Mouse (Mus musculus) bone marrow, adult 2 months (tissue): ENCODE results near the gene Bdh1. TPM values are rescaled to one million over a fixed set of nuclear protein-coding genes. Genes with fewer than 3 reads are reported as not detected.
"Not testable (repeated sequence)": the region's sequence is repeated elsewhere in the genome, so short reads cannot be mapped to it uniquely, and the experiment has no call there.

Source experiments
- H3K27ac ChIP-seq: fragments of 200-500 bp; 2 replicates; pipeline ENCODE4 v1.5.1; 2012; ENCODE audit warnings: low read depth, mild to moderate bottlenecking, control low read depth, inconsistent platforms, low read length; ENCODE audit not compliant: control insufficient read depth, poor library complexity, insufficient read depth
- H3K4me1 ChIP-seq: fragments of 200-500 bp; 2 replicates; pipeline ENCODE4 v1.6.1; 2011; ENCODE audit warnings: low read length; ENCODE audit not compliant: control insufficient read depth, insufficient read depth
- H3K4me3 ChIP-seq: fragments of 200-500 bp; replicated peaks from 2 replicates; pipeline ENCODE3; 2011; ENCODE audit warnings: mild to moderate bottlenecking, low read depth, low read length, control low read depth; ENCODE audit not compliant: control insufficient read depth
- CTCF ChIP-seq: fragments of 200-500 bp; IDR thresholded peaks from 2 replicates; pipeline ENCODE4 v1.5.1; 2011; ENCODE audit warnings: low read length, control low read depth; ENCODE audit not compliant: control insufficient read depth, insufficient read depth
- POLR2A ChIP-seq: fragments of 200-500 bp; IDR thresholded peaks from 2 replicates; pipeline ENCODE4 v1.6.1; 2011; ENCODE audit warnings: low read depth, mild to moderate bottlenecking, control low read depth, low read length, borderline replicate concordance; ENCODE audit not compliant: control insufficient read depth
- WGBS: fragments of 180-500 bp; shearing (Covaris S2); methylation state at CpG from one replicate; pipeline ENCODE4 v1.1.7; 2018; 5-methylcytosine and 5-hydroxymethylcytosine counted together
- polyA plus RNA-seq: library from polyadenylated mRNA; stranded (reverse); fragments of >200 nt; gene quantifications from 2 replicates; pipeline ENCODE4 v1.2.4, GENCODE M21; 2011; ENCODE audit warnings: low replicate concordance; ENCODE audit not compliant: missing spikeins, insufficient read depth, insufficient read length

Bdh1 gene
- polyA plus RNA-seq: 3.2 and 8.1 TPM in 2 replicates

DNA sequence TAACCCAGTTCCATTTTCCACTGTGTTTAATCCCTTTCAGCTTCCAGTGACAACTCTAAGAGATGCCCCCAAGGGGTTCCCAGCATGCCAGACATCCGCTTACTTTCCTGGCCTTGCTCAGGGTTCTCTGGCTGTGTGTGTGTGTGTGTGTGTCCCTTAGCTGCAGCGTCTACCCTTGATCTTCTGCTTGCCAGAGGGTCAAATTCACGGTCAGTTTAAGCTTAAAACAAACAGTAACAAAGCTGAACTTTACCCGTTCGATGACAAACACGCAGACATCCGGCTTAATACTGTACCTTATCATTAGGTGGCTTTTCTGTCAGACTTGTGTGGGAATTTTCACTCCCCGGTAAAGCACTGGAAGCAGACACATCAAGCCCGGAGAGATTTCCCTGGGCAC is at the start of gene Bdh1:
Bdh1 (plus strand) TSS at position 281 of the 400 bp plus-strand sequence.
- TF ChIP-seq CTCF (no peak), POLR2A (no peak)
- H3K27ac ChIP-seq: no peak within 1 kb of the TSS
- H3K4me3 ChIP-seq: no peak within 1 kb of the TSS
- 83% methylated on average over 9 of the region's 9 CpGs for WGBS
- no peaks in the 10 kb centered on the region for H3K4me1 ChIP-seq

DNA sequence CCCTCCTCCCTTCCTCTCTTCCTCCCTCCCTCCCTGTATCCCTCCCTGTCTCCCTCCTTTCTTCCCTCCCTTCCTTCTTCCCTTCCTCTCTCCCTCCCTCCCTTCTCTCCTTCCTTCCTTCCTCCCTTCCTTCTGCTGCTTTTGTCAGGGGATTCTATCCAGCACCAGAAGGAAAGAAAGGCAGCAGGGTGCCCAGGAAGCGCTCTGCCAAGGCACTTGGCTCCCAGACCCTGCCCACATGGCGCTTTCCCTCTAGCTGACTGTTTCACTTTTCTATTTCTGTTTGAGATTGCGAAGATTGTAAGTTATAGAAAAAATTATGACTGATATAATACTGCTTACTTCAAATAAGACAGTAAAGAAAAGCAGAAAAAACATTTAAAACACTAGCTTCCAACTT is 49.8 kb upstream of the Bdh1 start:
- H3K4me3 ChIP-seq, H3K27ac ChIP-seq, H3K4me1 ChIP-seq: not testable (repeated sequence)
- WGBS: 87% methylated on average over 3 of the region's 3 CpGs

DNA sequence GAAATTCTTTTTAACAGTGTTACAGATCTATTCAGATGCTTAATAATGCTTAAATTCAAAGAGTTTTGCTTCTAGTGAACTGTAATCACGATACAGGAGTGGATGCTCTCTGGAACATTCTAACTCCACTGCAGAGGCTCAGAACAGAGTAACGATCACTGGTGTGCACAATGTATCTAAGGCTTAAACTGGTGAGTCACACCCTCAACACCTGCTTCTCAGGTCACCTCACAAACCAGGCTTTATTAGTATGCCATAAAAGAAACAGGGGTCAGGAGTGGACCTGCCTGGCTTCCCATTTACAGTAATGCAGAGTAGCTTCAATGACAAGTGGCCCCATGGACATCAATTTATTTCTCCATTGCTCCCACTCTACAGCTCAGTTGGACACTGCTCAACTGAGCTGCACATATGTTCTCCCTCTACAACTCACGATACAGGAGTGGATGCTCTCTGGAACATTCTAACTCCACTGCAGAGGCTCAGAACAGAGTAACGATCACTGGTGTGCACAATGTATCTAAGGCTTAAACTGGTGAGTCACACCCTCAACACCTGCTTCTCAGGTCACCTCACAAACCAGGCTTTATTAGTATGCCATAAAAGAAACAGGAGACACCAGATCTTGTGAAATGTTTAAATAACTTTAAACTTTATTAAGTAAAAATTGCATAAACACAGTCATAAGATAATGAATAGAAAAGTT is 46.0 kb upstream of the Bdh1 start:
- H3K27ac ChIP-seq, H3K4me3 ChIP-seq, H3K4me1 ChIP-seq: not testable (repeated sequence)
- 85% methylated on average over 4 of the region's 4 CpGs for WGBS

DNA sequence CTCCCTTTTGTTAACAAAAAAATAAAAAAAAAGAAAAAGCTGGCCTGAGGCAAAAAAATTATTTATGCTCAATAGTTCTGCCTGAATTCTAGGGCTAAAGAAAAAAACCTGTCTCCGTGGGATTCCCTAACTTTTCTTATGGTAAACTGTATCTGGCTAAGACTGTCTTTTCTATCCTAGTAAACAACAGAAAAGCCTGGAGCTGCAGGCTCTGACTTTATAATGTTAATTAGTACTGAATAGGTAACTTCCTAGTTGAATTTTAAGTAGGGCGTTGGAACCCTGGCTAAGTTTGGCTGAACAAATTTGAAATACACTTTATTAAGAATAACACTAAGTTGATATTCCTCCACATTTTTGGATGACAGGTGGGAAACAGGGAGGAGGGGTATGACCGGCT is 33.8 kb upstream of the Bdh1 start:
- not testable (repeated sequence) for H3K4me1 ChIP-seq, H3K4me3 ChIP-seq, H3K27ac ChIP-seq
- 86% methylated on average over 3 of the region's 3 CpGs for WGBS

DNA sequence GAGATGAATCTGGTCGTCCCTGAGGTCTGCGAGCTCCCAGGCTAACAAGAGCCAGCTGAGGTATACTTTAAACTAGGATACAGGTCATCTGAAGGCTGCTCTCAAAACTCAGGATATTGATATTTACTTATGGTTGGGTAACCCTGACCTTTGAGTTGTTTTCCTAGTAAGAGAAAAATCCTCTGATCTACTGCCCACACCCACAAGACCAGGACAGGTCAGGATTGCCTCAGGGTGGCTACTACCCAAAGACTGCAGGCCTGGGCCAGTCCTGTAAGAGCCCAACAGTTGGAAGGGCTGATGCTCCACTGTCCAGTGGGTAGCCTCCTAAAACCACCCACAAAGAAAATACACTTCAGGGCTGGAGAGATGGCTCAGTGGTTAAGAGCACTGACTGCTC is 22.8 kb upstream of the Bdh1 start:
- no peak for TF ChIP-seq POLR2A
- no peak for TF ChIP-seq CTCF
- Histone ChIP-seq H3K4me1 (no peaks in the 10 kb centered on the region), H3K27ac (no peak overlapping the region), H3K4me3 (no peak overlapping the region)
- 70% methylated on average over 2 of the region's 2 CpGs for WGBS

DNA sequence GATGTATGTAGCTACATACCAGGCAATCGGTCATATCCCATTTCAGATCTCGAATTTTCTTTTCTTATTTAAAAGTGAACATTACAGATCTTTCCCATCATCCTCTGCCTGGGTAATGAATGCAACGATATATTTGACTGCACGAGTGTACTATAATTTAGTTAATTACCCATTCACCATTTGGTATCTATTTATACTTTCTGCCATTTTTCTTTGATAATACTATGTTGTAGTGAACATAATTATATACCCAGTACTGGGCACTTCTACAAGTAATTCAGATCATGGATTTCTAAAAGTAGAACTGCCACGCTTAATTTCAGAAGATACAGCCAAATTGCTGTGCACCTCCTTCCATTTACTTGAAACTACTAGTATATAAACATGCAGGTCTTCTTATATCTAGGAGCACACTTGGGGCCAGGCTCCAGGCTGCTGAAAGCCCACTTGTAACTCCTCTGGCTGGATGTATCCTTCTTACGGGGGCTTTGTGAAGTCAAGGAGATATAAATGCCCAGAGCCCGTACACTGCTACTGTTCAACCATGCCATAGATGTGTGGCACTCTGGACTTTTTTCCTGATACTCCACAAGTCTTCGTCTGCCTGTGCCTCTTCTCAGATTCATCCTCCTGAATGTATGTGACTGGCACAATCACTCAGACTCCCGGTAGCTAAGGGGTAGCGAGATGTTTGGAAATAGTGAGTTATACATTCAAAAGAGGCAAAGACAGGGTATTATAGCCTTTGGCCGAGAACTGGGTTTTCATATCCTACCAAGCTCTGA is 21.0 kb upstream of the Bdh1 start:
- no peak for TF ChIP-seq POLR2A
- no peak overlapping the region for H3K27ac ChIP-seq
- H3K4me1 ChIP-seq: no peaks in the 10 kb centered on the region
- 83% methylated on average over 11 of the region's 11 CpGs for WGBS
- no peak overlapping the region for H3K4me3 ChIP-seq

DNA sequence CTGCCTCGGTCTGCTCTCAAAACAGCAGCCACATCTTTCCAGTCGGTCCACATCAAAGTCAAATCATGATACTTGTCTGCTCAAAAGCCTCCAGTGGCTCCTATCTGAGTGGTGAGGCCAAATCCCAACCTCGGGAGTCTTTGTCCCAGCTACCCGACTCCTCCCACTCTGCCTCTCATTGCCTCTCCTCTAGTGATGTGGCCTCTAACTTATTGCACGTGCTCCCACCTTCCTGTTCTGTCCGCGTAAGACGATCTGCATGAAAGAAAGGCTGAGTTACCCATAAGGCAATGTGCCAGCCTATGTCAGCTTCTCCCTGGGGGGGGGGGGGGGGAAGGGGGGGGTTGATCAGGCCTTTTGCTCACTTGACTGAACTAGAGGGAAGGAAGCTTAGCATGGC is 20.0 kb upstream of the Bdh1 start:
- Histone ChIP-seq H3K4me3 (no peak overlapping the region), H3K4me1 (no peaks in the 10 kb centered on the region), H3K27ac (no peak overlapping the region)
- WGBS: 34% methylated on average over 8 of the region's 8 CpGs
- TF ChIP-seq POLR2A: no peak
- no peak for TF ChIP-seq CTCF

DNA sequence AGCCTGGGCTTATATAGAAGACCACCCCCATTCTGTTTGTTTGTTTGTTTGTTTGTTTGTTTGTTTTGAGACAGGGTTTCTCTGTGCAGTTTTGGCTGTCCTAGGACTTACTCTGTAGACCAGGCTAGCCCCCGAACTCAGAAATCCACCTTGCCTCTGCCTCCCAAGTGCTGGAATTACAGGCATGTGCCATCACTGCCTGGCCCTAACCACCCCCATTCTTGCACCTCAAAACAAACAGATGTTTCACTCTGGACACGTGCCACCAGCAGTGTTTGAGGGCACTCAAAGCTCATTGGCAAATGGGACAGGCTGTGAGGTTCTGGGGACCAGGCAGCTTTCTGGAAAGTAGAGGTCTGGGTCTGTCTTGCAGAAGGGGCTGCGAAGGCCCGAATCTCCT is 18.1 kb upstream of the Bdh1 start:
- WGBS: 82% methylated on average over 4 of the region's 4 CpGs
- Histone ChIP-seq H3K4me3 (no peak overlapping the region), H3K4me1 (no peaks in the 10 kb centered on the region), H3K27ac (no peak overlapping the region)
- TF ChIP-seq POLR2A: no peak
- TF ChIP-seq CTCF: no peak

DNA sequence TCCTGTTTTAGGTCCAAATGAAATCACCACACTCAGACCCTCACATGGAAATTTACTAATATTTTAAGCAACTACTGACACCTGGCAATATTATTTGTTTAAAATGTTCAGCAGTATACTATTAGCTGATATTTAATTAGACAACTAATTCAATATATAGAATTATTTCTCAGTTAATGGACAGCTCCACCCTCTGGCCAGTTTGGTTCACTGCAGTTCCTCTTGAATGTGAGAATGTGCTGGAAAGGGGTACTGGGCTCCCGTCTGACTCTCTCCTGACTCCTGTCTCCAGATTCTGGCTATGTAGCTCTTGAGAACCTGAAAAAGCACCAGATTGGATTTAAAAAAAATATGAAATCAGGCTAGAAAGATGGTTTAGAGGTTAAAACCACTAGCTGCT is 17.0 kb upstream of the Bdh1 start:
- 41% methylated on average over 1 of the region's 1 CpGs for WGBS
- H3K4me1 ChIP-seq: no peaks in the 10 kb centered on the region
- no peak for TF ChIP-seq POLR2A
- TF ChIP-seq CTCF: 0 out of 2 replicates have a peak, but pooled peaks have one; percentile 15
- no peak overlapping the region for H3K4me3 ChIP-seq
- no peak overlapping the region for H3K27ac ChIP-seq
